Mouse (Mus musculus) hindbrain, postnatal 0 days (tissue): ENCODE measurements around the gene Adamts4. TPM values are rescaled to one million over a fixed set of nuclear protein-coding genes. Genes with fewer than 3 reads are reported as not detected.

Experiments used
- ATAC-seq: fragments of 200-750 bp; cut with Nextera tagmentation; 2 replicates; pipeline ENCODE4 v1.8.0; 2017; ENCODE audit warnings: mild to moderate bottlenecking, moderate TSS enrichment, moderate library complexity
- DNase-seq: peaks from one replicate; pipeline ENCODE4 v3.0.0-alpha.2; 2015; ENCODE audit warnings: low spot score
- H3K27ac ChIP-seq: fragments of 300-500 bp; sonication (generic); 2 replicates; pipeline ENCODE4 v1.5.1; 2014; ENCODE audit warnings: mild to moderate bottlenecking
- H3K27me3 ChIP-seq: fragments of 300-500 bp; sonication (generic); 2 replicates; pipeline ENCODE4 v1.6.1; 2014; ENCODE audit warnings: low read length, mixed read lengths; ENCODE audit not compliant: insufficient read depth
- H3K36me3 ChIP-seq: fragments of 300-500 bp; sonication (generic); 2 replicates; pipeline ENCODE4 v1.6.1; 2014; ENCODE audit warnings: low read length, mixed read lengths; ENCODE audit not compliant: insufficient read depth
- H3K4me1 ChIP-seq: fragments of 300-500 bp; sonication (generic); 2 replicates; pipeline ENCODE4 v1.6.1; 2014; ENCODE audit warnings: antibody characterized with exemption, low read length, mixed read lengths; ENCODE audit not compliant: insufficient read depth
- H3K4me2 ChIP-seq: fragments of 300-500 bp; sonication (generic); 2 replicates; pipeline ENCODE4 v1.6.1; 2014; ENCODE audit warnings: low read depth, mild to moderate bottlenecking, low read length, moderate library complexity, mixed read lengths
- H3K4me3 ChIP-seq: fragments of 300-500 bp; sonication (generic); 2 replicates; pipeline ENCODE4 v1.5.1; 2014; ENCODE audit warnings: low read length
- H3K9ac ChIP-seq: fragments of 300-500 bp; sonication (generic); replicated peaks from 2 replicates; pipeline ENCODE4 v1.6.1; 2014; ENCODE audit warnings: mild to moderate bottlenecking, low read length, moderate library complexity, mixed read lengths
- H3K9me3 ChIP-seq: fragments of 300-500 bp; sonication (generic); 2 replicates; pipeline ENCODE4 v1.6.1; 2016; ENCODE audit warnings: low read length, mixed read lengths
- CTCF ChIP-seq: IDR thresholded peaks from 2 replicates; pipeline ENCODE4 v1.5.1; 2016; ENCODE audit warnings: antibody characterized with exemption, control low read depth, low read depth
- WGBS: fragments of 180-500 bp; shearing (Covaris S2); extraction: QIAGEN DNeasy Blood & Tissue Kit; methylation state at CpG from one replicate; pipeline ENCODE4 v1.1.7; 2014; 5-methylcytosine and 5-hydroxymethylcytosine counted together
- polyA plus RNA-seq: library from polyadenylated mRNA; unstranded; fragments of >200 nt; fragmentation: Nextera tagmentation; extraction: Ambion mirVana; gene quantifications from 2 replicates; pipeline ENCODE4 v1.2.1, GENCODE M21; 2015
- total RNA-seq: library from RNA; depleted of rRNA; stranded (reverse); fragments of >200 nt; gene quantifications from 2 replicates; pipeline ENCODE4 v1.2.3, GENCODE M21; 2014

The Adamts4 gene
- total and polyA plus RNA-seq, 2 experiments from 2014 or later = 4.4 to 7.4 TPM

DNA sequence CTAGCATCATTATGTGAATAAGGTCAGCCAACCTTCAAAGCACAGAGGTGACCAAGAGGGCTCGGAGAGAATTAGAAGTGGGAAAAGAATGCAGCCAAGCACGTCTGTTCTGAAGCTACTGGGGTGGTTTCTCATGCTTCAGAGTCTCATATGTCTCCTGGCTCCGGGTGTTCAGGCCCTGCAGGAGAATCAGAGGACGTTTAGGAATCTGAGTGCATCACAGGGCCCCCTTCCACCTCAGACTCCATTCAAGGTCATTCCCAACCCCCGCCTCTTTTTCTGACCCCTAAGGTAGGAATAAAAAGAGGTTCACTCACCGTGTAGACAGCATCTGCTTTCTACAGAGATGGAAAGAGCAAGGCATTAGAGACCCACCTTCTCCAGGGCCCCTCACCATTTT lies 20.5 kb upstream of the Adamts4 start:
- no peak overlapping the region for H3K27ac ChIP-seq
- H3K4me2 ChIP-seq = no peak overlapping the region
- H3K9me3 ChIP-seq = no peaks in the 10 kb centered on the region
- H3K9ac ChIP-seq = no peak overlapping the region
- no peaks in the 10 kb centered on the region for H3K27me3 ChIP-seq
- no peaks in the 10 kb centered on the region for H3K4me1 ChIP-seq
- H3K36me3 ChIP-seq = peaks cover 7% of the 10 kb centered on the region
- DNase-seq = no peak
- no peak overlapping the region for H3K4me3 ChIP-seq
- no peak for ATAC-seq
- no peak for TF ChIP-seq CTCF
- 63% methylated on average over 6 of the region's 6 CpGs for WGBS

DNA sequence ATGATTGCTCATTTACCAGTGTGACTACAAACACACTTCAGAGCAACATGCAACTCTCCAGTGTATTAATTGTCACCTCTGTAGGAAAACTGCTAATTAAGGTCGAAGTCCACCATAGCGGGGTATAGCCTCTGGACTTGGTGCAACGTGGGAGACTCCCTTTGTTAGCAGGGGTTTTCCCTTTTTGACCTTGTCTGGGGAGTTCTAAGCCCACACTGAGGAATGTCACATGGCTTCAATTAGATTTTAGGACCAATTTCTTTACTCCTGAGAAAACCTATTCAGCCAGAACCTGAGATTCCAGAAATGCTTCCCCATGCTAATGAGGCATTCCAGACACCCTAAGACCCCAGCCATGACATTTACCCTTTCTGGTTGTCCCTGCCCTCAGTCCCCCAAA lies 20.0 kb upstream of the Adamts4 start:
- 64% methylated on average over 3 of the region's 3 CpGs for WGBS
- no peak for TF ChIP-seq CTCF
- DNase-seq (no peak), ATAC-seq (no peak)
- H3K9ac ChIP-seq = no peak overlapping the region
- no peaks in the 10 kb centered on the region for H3K9me3 ChIP-seq
- H3K27me3 ChIP-seq = no peaks in the 10 kb centered on the region
- peaks cover 11% of the 10 kb centered on the region for H3K36me3 ChIP-seq
- no peak overlapping the region for H3K4me2 ChIP-seq
- H3K27ac ChIP-seq = no peak overlapping the region
- no peak overlapping the region for H3K4me3 ChIP-seq
- H3K4me1 ChIP-seq = no peaks in the 10 kb centered on the region

DNA sequence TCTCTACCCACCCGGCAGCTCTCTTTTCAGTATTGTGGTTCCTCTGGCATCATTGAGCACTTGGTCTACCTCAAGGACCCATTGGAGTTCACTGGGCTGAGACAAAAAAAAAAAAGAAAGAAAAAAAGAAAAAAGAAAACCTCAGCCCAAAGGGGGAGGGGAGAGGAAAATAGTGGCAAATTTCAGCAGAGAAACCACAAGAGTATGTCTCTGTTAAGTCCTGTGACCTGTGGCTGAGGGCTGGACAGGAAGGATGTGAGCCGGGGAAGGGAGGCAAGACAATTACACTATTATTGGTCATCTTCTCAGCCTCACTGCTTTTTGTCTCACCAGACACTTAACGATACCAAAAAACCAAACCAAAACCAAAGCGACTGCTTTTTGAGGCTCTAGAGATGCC lies 18.4 kb upstream of the Adamts4 start:
- no peak for DNase-seq
- Histone ChIP-seq H3K4me2 (no peak overlapping the region), H3K27ac (no peak overlapping the region), H3K27me3 (no peaks in the 10 kb centered on the region), H3K4me1 (no peaks in the 10 kb centered on the region), H3K9me3 (no peaks in the 10 kb centered on the region), H3K36me3 (peaks cover 22% of the 10 kb centered on the region), H3K9ac (no peak overlapping the region), H3K4me3 (no peak overlapping the region)
- TF ChIP-seq CTCF = no peak
- 79% methylated on average over 4 of the region's 4 CpGs for WGBS
- no peak for ATAC-seq

DNA sequence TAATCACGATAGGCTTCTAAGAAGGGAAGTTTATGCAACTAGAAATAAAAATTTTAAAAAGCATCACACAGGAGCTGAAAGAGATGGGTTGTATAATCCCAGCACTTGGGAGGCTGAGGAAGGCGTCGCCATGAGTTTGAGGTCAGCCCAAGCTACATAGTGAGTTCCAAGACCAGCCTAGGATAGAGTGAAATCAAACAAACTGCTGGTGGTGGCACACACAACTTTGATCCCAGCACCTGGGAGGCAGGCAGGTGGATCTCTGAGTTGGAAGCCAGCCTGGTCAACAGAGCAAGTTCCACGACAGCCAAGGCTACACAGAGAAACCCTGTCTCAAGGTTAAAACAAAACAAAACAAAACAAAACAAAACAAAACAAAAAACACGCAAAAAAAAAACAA lies 17.9 kb upstream of the Adamts4 start:
- Histone ChIP-seq H3K27ac (no peak overlapping the region), H3K4me1 (no peaks in the 10 kb centered on the region), H3K27me3 (no peaks in the 10 kb centered on the region), H3K9me3 (no peaks in the 10 kb centered on the region), H3K4me3 (no peak overlapping the region), H3K9ac (no peak overlapping the region), H3K36me3 (peaks cover 27% of the 10 kb centered on the region), H3K4me2 (no peak overlapping the region)
- WGBS = 86% methylated on average over 5 of the region's 5 CpGs
- no peak for DNase-seq
- TF ChIP-seq CTCF = no peak
- ATAC-seq = no peak

DNA sequence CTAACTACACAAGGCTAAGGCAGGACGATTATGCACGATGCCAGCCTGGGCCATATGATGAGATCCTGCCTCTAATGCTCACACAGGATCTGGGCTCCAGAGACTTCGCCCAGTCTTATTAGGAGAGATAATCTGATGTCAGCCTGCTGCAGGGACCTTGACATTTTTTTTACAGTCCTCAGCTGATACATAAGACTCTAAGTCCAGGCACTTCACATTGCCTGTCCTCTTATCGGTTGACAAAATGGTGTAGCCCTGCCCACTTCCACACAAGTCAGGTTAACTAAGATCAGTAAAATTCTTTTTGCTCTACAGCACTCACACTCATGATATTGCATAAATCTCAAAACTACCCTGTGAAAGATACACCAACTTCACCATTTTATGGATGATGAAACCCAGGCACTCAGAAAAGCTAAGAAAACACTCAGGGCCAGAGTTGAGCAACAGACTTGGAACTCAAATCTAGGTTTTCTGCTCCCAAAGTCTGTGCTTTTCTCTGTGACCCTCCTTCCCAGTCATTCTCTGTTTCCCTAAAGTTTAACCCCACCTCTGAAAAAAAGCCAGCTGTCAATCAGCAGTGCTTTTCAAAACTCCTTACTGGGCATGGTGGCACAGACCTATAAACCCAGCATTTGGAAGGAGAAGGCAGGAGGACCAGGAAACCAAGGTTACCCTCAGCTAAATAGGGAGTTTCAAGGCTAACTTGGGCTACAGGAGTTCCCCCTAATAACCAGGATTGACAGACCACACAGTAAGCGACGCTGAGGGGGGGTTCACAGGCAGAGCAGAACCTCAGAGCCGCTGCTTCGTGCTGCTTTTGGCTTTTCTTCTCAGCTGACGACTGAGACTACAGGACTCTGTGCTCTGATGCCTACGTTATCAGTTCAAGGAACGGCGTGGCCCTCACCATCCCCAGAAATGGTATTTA lies 17.2 kb upstream of the Adamts4 start:
- Histone ChIP-seq H3K9me3 (no peaks in the 10 kb centered on the region), H3K36me3 (peaks cover 34% of the 10 kb centered on the region), H3K4me1 (no peaks in the 10 kb centered on the region), H3K27me3 (no peaks in the 10 kb centered on the region), H3K4me3 (no peak overlapping the region), H3K9ac (no peak overlapping the region), H3K4me2 (no peak overlapping the region), H3K27ac (no peak overlapping the region)
- DNase-seq (no peak), ATAC-seq (no peak)
- TF ChIP-seq CTCF = no peak
- 87% methylated on average over 12 of the region's 12 CpGs for WGBS

DNA sequence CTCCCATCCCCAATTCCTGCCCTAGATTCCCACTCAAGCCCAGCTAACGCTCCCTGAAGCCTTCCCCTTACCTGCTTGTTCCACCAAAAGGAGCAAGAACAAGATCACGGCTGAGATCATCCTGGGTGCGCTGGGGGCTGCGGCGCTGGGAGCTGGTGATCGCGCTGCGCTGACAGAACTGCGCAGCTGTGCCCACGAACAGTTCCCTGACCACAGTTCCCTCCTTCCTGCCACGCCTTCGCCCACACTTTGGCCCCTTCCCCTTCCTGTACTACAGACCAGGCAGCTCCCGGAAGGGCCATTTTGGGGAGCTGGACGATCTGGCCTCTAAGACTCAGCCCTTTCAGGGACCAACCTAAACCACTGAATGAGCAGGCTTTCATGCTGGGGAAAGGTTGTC lies 16.1 kb upstream of the Adamts4 start, which contains the start of gene Fcer1g:
Gene Fcer1g, minus strand, starts transcription at position 240 of the 400 bp plus-strand sequence.
- H3K36me3 ChIP-seq = peaks cover 42% of the 10 kb centered on the region
- 92% methylated on average over 14 of the region's 14 CpGs for WGBS
- ATAC-seq = no peak
- no peak for TF ChIP-seq CTCF
- no peak for DNase-seq
- H3K4me1 ChIP-seq = no peaks in the 10 kb centered on the region
- no peak within 1 kb of the TSS for H3K9ac ChIP-seq
- H3K4me2 ChIP-seq = no peak within 1 kb of the TSS
- no peak within 1 kb of the TSS for H3K4me3 ChIP-seq
- no peaks in the 10 kb centered on the region for H3K27me3 ChIP-seq
- H3K27ac ChIP-seq = no peak within 1 kb of the TSS
- H3K9me3 ChIP-seq = no peaks in the 10 kb centered on the region

DNA sequence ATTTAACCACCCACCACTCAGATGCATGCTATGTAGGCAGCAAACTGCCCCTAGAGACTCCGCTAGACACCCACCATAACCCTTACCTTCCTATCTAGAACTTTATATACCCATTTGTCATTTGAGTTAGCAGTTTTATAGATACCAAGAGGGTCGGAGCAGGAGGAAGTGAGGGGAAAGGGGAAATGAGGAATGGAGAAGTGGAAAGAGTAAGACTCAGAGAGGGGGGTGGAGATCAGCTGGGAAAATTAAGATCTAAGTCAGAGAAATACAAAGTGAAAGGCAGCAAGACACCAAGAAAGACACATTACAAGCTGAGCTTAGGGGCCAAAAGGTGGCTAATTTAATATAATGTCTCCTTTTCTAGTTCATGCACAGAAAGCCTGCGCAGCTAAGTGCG lies 15.7 kb upstream of the Adamts4 start:
- ATAC-seq = no peak
- Histone ChIP-seq H3K4me2 (no peak overlapping the region), H3K4me3 (no peak overlapping the region), H3K27ac (no peak overlapping the region), H3K9me3 (no peaks in the 10 kb centered on the region), H3K9ac (no peak overlapping the region), H3K4me1 (no peaks in the 10 kb centered on the region), H3K36me3 (peaks cover 43% of the 10 kb centered on the region), H3K27me3 (no peaks in the 10 kb centered on the region)
- TF ChIP-seq CTCF = no peak
- 96% methylated on average over 4 of the region's 4 CpGs for WGBS
- no peak for DNase-seq
